Mouse (Mus musculus): ENCODE results near the gene Uimc1.

DNA sequence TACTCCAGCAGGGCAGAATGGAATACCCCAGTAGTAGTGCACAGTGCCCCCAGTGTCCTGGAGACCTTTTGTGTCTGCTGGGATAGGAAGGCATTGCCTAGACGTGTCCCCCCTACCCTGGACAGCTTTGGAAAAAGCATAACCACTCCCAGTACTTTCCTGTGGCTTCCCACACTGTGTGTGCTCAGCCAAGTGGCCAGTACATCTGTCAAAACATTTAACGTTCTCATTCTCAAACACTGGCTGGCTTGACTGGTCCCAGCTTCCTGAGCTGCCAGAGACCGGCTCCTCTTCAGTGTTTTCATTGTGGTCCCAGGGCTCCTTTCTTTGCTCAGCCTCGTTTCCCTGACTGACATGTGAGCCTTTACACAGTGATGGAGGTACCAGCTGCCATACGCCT, 24.5 kb downstream of the Uimc1 start:
- TF ChIP-seq CTCF (IDR thresholded peaks at IDR 0.05; ENCODE audit: low read depth) (no peak), EP300 (IDR thresholded peaks at IDR 0.05; ENCODE audit: low read depth) (no peak)
